Mouse (Mus musculus) G1E (cell line): Measurements from ENCODE around the gene Mical3.

Experiments
- CTCF ChIP-seq: IDR thresholded peaks from 2 replicates; pipeline ENCODE4 v1.5.1; 2012; ENCODE audit warnings: low read depth, low read length, inconsistent platforms, mixed read lengths
- GATA1 ChIP-seq: IDR thresholded peaks from 2 replicates; pipeline ENCODE4 v1.6.1; 2012; ENCODE audit warnings: borderline replicate concordance, low read length, inconsistent platforms, mixed read lengths
- GATA2 ChIP-seq: IDR thresholded peaks from 2 replicates; pipeline ENCODE4 v1.6.1; 2012; ENCODE audit warnings: low read depth, low read length, inconsistent platforms, borderline replicate concordance
- POLR2AphosphoS5 ChIP-seq: IDR thresholded peaks from 2 replicates; pipeline ENCODE4 v1.6.1; 2012; ENCODE audit warnings: low read depth, low read length, inconsistent platforms; ENCODE audit not compliant: insufficient replicate concordance
- TAL1 ChIP-seq: conservative IDR thresholded peaks from 2 replicates; pipeline ENCODE4 v1.6.1; 2012; ENCODE audit warnings: low read depth, low read length, inconsistent platforms, mixed read lengths

GRCm38 (mm10) chr6:120932597-120932996 lies 198.2 kb downstream of the Mical3 start:
- TF ChIP-seq CTCF (no peak), TAL1 (no peak), GATA1 (no peak), POLR2AphosphoS5 (no peak), GATA2 (no peak)
